Mouse (Mus musculus): ENCODE data around the gene Isg20l2.

GRCm38 (mm10) chr3:87988068-87988467, 58.0 kb downstream of the Isg20l2 start:
- TF ChIP-seq GATA1 (IDR thresholded peaks at IDR 0.05; ENCODE audit: low read length) (no peak), TAL1 (IDR thresholded peaks at IDR 0.05; ENCODE audit: low read length) (no peak)
